Mouse (Mus musculus) monocyte, adult 5-6 weeks (primary cell): ENCODE measurements around the gene Mcoln3. TPM values are rescaled to one million over a fixed set of nuclear protein-coding genes. Genes with fewer than 3 reads are reported as not detected.
A peak's percentile ranks its signal among the peaks of the same experiment; 100 is the strongest.

Experiments
- ATAC-seq: fragments of 153-309, 156-312 bp; replicated peaks from 2 replicates; pipeline ENCODE4 v1.8.0; 2017; ENCODE audit warnings: mild to moderate bottlenecking; ENCODE audit not compliant: low TSS enrichment, insufficient number of reproducible peaks, severe bottlenecking, poor library complexity, low FRiP score
- total RNA-seq: library from RNA; stranded (forward); fragments of 200-1000, 200-491, 200-594 nt; gene quantifications from 3 replicates; pipeline ENCODE4 v1.2.3, GENCODE M21; 2017

Gene Mcoln3
- total RNA-seq, 1 experiment from 2014 or later = 0.19 TPM

GRCm38 (mm10) chr3:146122807-146123463, 5.7 kb downstream of the Mcoln3 start:
- no peak for ATAC-seq

- ATAC-seq = no peak
These were observed 6.2 kb downstream of the Mcoln3 start for GRCm38 (mm10) chr3:146123464-146123825.

GRCm38 (mm10) chr3:146127205-146127604, 10.0 kb downstream of the Mcoln3 start:
- no peak for ATAC-seq

GRCm38 (mm10) chr3:146134834-146135233, 17.6 kb downstream of the Mcoln3 start:
- peak; percentile 54; the same call in 1 of the 2 replicates for ATAC-seq

GRCm38 (mm10) chr3:146135417-146135816, 18.2 kb downstream of the Mcoln3 start:
- ATAC-seq = no peak

- no peak for ATAC-seq
These were observed 19.2 kb downstream of the Mcoln3 start for GRCm38 (mm10) chr3:146136422-146136821.

GRCm38 (mm10) chr3:146140276-146140675, 23.0 kb downstream of the Mcoln3 start:
- no peak for ATAC-seq

- no peak for ATAC-seq
These were observed 25.3 kb downstream of the Mcoln3 start for GRCm38 (mm10) chr3:146142523-146142922.

GRCm38 (mm10) chr3:146145501-146145900, 28.3 kb downstream of the Mcoln3 start:
- no peak for ATAC-seq

- no peak for ATAC-seq
These were observed 28.9 kb downstream of the Mcoln3 start for GRCm38 (mm10) chr3:146146131-146146530.

GRCm38 (mm10) chr3:146149156-146150057, 32.2 kb downstream of the Mcoln3 start, which contains the start of gene Mcoln2:
TSS of gene Mcoln2 (plus strand) at chr3:146149833.
- ATAC-seq = peak; percentile 27; the same call in 1 of the 2 replicates

- ATAC-seq = peak; percentile 56; the same call in 1 of the 2 replicates
These were observed 32.8 kb downstream of the Mcoln3 start for GRCm38 (mm10) chr3:146150058-146150400.

- no peak for ATAC-seq
These were observed 33.3 kb downstream of the Mcoln3 start for GRCm38 (mm10) chr3:146150560-146150959.

GRCm38 (mm10) chr3:146151328-146151727, 34.1 kb downstream of the Mcoln3 start:
- no peak for ATAC-seq

- no peak for ATAC-seq
These were observed 34.5 kb downstream of the Mcoln3 start for GRCm38 (mm10) chr3:146151755-146152154.

- no peak for ATAC-seq
These were observed 35.1 kb downstream of the Mcoln3 start for GRCm38 (mm10) chr3:146152348-146152747.

GRCm38 (mm10) chr3:146152913-146153312, 35.7 kb downstream of the Mcoln3 start:
- no peak for ATAC-seq

GRCm38 (mm10) chr3:146153862-146154611, 36.8 kb downstream of the Mcoln3 start:
- ATAC-seq = no peak
